Mouse (Mus musculus): ENCODE data around the gene Emc7. TPM values are rescaled to one million over a fixed set of nuclear protein-coding genes. Genes with fewer than 3 reads are reported as not detected.

Emc7 gene
- total and polyA plus RNA-seq, 3 experiments, result 6.6 to 17.7 (median 14.3) TPM

DNA sequence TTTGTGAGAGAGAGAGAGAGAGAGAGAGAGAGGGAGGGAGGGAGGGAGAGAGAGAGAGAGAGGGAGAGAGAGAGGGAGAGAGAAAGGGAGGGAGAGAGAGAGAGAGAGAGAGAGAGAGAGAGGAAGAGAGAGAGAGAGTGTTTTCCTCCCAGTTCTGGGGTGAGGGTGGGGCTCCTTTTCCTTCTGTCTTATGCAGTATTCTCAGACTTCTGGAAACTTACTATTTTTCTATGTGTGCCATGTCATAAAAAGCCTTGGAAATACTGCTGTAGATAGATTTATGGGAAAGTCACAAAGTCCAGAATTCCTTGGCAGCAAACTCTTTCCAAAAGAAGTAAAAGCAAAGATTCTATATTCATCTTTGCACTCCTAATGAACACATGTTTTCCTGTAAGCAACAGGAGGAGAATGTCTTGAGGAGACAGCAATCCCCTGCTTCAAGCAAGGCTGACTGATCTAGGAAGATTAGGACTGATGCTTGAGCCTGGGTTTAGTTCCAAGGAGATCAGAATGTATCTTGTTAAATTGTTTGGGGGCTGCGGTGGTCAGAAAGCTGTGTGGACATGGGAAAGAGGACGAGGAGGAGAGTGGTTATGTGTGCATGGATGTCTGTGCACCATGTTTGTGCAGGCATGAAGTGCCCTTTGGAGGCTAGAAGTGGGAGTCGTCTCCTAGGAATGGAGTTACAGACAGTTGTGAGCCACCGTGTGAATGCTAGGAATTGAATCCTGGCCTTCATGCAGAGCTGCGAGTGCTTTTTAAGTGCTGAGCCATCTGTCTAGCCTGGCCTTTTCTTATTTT, 27.9 kb downstream of the Emc7 start:
- 68% methylated on average over 5 of the region's 5 CpGs for WGBS
- no peak overlapping the region for H3K4me3 ChIP-seq
- no peaks in the 10 kb centered on the region for H3K4me1 ChIP-seq (ENCODE audit: control insufficient read depth, insufficient read depth, low read length)
- H3K9ac ChIP-seq (ENCODE audit: low read depth, low read length), result no peak overlapping the region
- DNase-seq, result no peak
- intact Hi-C loops (cut with DNase I), result loop anchor here (5.0 to 10.0 kb wide), 2 partner anchors 218 to 285 kb away; partner anchors contain the start of genes Gm21985, Nop10 and Slc12a6
- H3K79me2 ChIP-seq (replicated peaks; ENCODE audit: control insufficient read depth, insufficient read depth, low read length), result no peaks in the 10 kb centered on the region
- H3K36me3 ChIP-seq (ENCODE audit: control insufficient read depth, insufficient read depth, low read length), result no peaks in the 10 kb centered on the region
- no peaks in the 10 kb centered on the region; the same call in 1 of the 2 replicates for H3K27me3 ChIP-seq (ENCODE audit: control insufficient read depth, insufficient read depth, low read length)
- H3K27ac ChIP-seq, result no peak overlapping the region
- TF ChIP-seq CTCF (IDR thresholded peaks at IDR 0.05), result no peak
- no peak for TF ChIP-seq EP300 (IDR thresholded peaks at IDR 0.05; ENCODE audit: insufficient read depth, low read depth, low read length)
- no peak for TF ChIP-seq POLR2A (IDR thresholded peaks at IDR 0.05; ENCODE audit: insufficient read depth, low read depth, low read length)

DNA sequence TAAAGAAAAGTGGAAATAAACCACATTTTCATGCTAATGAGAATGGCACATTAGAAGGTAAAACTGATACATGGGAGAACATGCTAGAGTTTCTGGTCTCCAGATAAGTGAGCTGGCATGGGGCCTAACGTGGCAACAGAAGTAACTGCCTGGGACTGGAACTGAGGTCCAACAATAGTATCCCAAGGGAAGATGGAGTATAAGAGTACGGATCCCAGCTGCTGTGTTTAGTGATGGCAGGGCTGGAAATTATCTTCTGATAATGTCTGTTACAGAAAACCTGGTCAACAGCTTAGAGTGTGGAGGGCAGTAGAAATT, 28.5 kb downstream of the Emc7 start:
- Histone ChIP-seq H3K36me3 (ENCODE audit: control insufficient read depth, insufficient read depth, low read length) (no peaks in the 10 kb centered on the region), H3K4me3 (no peak overlapping the region), H3K9ac (ENCODE audit: low read depth, low read length) (no peak overlapping the region), H3K27me3 (ENCODE audit: control insufficient read depth, insufficient read depth, low read length) (no peaks in the 10 kb centered on the region; the same call in 1 of the 2 replicates), H3K4me1 (ENCODE audit: control insufficient read depth, insufficient read depth, low read length) (no peaks in the 10 kb centered on the region), H3K27ac (no peak overlapping the region), H3K79me2 (replicated peaks; ENCODE audit: control insufficient read depth, insufficient read depth, low read length) (no peaks in the 10 kb centered on the region)
- TF ChIP-seq EP300 (IDR thresholded peaks at IDR 0.05; ENCODE audit: insufficient read depth, low read depth, low read length) (no peak), CTCF (IDR thresholded peaks at IDR 0.05) (no peak), POLR2A (IDR thresholded peaks at IDR 0.05; ENCODE audit: insufficient read depth, low read depth, low read length) (no peak)
- intact Hi-C loops (cut with DNase I), result loop anchor here (5.0 to 10.0 kb wide), 2 partner anchors 218 to 286 kb away; partner anchors contain the start of genes Gm21985, Nop10 and Slc12a6
- WGBS, result 38% methylated on average over 2 of the region's 2 CpGs
- DNase-seq, result no peak

DNA sequence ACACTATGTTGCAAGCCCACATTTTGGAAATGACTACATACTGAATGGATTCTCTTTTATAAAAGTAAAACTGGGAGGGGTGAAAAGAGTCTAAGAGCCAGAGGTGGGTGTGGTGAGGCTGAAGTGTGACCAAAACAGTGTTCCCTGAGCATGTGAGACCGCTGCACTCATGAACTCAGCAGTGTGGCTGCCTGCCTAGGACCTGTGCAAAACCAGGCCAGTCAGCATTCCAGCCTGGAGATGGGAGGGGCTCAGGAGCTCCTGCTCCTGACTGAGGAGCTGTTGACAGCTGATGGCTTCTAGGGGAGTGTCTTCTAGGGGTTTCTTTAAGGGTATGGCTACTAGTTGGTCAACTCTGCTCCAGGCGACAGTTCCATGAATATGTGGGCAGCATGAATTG, 30.1 kb downstream of the Emc7 start:
- Histone ChIP-seq H3K4me1 (ENCODE audit: control insufficient read depth, insufficient read depth, low read length) (no peaks in the 10 kb centered on the region), H3K36me3 (ENCODE audit: control insufficient read depth, insufficient read depth, low read length) (no peaks in the 10 kb centered on the region), H3K4me3 (no peak overlapping the region), H3K79me2 (replicated peaks; ENCODE audit: control insufficient read depth, insufficient read depth, low read length) (no peaks in the 10 kb centered on the region), H3K27ac (no peak overlapping the region), H3K9ac (ENCODE audit: low read depth, low read length) (no peak overlapping the region), H3K27me3 (ENCODE audit: control insufficient read depth, insufficient read depth, low read length) (no peaks in the 10 kb centered on the region; the same call in 1 of the 2 replicates)
- intact Hi-C loops (cut with DNase I), result loop anchor here (5.0 to 10.0 kb wide), 2 partner anchors 220 to 288 kb away; partner anchors contain the start of genes Gm21985, Nop10 and Slc12a6
- DNase-seq, result peak; percentile 35 to 57
- 45% methylated on average over 2 of the region's 2 CpGs for WGBS
- TF ChIP-seq POLR2A (IDR thresholded peaks at IDR 0.05; ENCODE audit: insufficient read depth, low read depth, low read length), result no peak
- TF ChIP-seq EP300 (IDR thresholded peaks at IDR 0.05; ENCODE audit: insufficient read depth, low read depth, low read length), result no peak
- no peak for TF ChIP-seq CTCF (IDR thresholded peaks at IDR 0.05)

DNA sequence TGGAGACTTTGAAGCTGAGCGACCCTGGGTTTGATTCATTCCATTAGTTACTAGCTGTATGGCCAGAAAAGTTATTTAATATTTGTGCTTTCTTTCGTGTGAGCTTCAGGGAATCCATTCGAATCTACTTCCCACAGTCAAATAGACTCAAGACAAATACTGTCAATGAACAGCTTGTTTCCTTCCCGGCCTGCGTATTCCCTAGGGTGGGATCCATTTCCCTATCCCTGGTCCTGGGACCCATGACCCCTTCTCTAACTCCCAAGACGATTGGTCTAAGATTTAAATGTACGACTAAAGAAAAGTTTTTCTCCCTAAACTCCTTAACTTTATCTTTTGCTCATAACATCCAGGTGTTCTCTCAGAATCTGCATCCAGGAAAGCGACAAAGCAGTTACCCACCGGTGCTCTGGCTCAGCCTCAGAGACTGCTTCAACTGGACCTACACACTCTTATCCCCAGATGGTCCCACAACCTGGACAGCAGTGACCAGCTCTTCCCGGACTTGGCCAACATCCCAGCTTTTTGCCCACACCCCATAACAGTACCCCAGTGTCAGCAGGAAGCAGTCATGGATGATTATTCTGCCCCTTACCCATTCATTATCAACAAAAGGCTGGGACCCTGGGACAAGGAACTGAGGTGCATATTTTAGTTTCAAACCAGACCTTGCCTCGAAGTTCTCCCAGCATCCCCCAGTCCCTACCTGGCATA, 35.8 kb downstream of the Emc7 start:
- intact Hi-C loops (cut with DNase I), result no loop called here
- Histone ChIP-seq H3K79me2 (replicated peaks; ENCODE audit: control insufficient read depth, insufficient read depth, low read length) (no peaks in the 10 kb centered on the region), H3K4me3 (no peak overlapping the region), H3K9ac (ENCODE audit: low read depth, low read length) (no peak overlapping the region), H3K27me3 (ENCODE audit: control insufficient read depth, insufficient read depth, low read length) (no peaks in the 10 kb centered on the region; the same call in 1 of the 2 replicates), H3K27ac (no peak overlapping the region), H3K36me3 (ENCODE audit: control insufficient read depth, insufficient read depth, low read length) (peaks cover 1% of the 10 kb centered on the region; the same call in 1 of the 2 replicates), H3K4me1 (ENCODE audit: control insufficient read depth, insufficient read depth, low read length) (peaks cover 2% of the 10 kb centered on the region; the same call in 1 of the 2 replicates)
- WGBS, result 75% methylated on average over 11 of the region's 11 CpGs
- no peak for DNase-seq
- no peak for TF ChIP-seq POLR2A (IDR thresholded peaks at IDR 0.05; ENCODE audit: insufficient read depth, low read depth, low read length)
- TF ChIP-seq CTCF (IDR thresholded peaks at IDR 0.05), result no peak

DNA sequence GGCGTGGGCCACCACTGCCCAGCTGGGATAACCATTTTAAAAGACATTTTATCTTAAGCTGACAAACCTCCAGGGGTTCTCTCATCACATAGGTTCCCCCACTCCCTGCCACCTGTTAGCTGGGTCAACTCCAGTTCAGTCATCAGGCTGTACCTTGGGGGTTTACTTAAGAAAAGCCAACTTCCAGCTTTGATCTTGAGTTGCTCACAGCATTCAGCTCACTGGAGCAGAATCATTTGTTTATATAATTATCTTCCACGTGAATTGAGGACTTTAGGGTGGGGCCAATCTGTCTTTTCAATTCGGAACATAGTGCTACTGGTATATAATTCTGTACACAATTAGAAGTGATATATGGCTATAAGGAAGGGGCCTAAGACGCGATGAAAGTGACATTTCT, 36.8 kb downstream of the Emc7 start:
- Histone ChIP-seq H3K27ac (peak overlapping the region; percentile 90; the same call in 1 of the 2 replicates), H3K27me3 (ENCODE audit: control insufficient read depth, insufficient read depth, low read length) (no peaks in the 10 kb centered on the region), H3K4me3 (no peak overlapping the region), H3K9ac (ENCODE audit: low read depth, low read length) (no peak overlapping the region), H3K4me1 (ENCODE audit: control insufficient read depth, insufficient read depth, low read length) (peaks cover 2% of the 10 kb centered on the region; the same call in 1 of the 2 replicates), H3K36me3 (ENCODE audit: control insufficient read depth, insufficient read depth, low read length) (peaks cover 1% of the 10 kb centered on the region; the same call in 1 of the 2 replicates), H3K79me2 (replicated peaks; ENCODE audit: control insufficient read depth, insufficient read depth, low read length) (no peaks in the 10 kb centered on the region)
- TF ChIP-seq EP300 (IDR thresholded peaks at IDR 0.05; ENCODE audit: insufficient read depth, low read depth, low read length) (no peak), POLR2A (IDR thresholded peaks at IDR 0.05; ENCODE audit: insufficient read depth, low read depth, low read length) (no peak), CTCF (IDR thresholded peaks at IDR 0.05) (no peak)
- 77% methylated on average over 5 of the region's 5 CpGs for WGBS
- intact Hi-C loops (cut with DNase I), result loop anchor here (2.0 kb wide), 2 partner anchors 37 to 253 kb away; partner anchors contain the start of genes Emc7 and Lpcat4
- DNase-seq, result no peak

Data from heart, adult 2 months (tissue).